Mouse (Mus musculus) cerebellum, postnatal 25 days (tissue): ENCODE measurements at regions not wholly inside any gene's neighbourhood (a gene's known extent, or its start where the extent isn't known, plus 50 kb on each side); places are given as distances from the start of the nearest gene placed in this dataset.
A peak's percentile ranks its signal among the peaks of the same experiment; 100 is the strongest.
"Not testable (repeated sequence)": the region's sequence is repeated elsewhere in the genome, so short reads cannot be mapped to it uniquely, and the experiment has no call there.

Source experiments
- DNase-seq, 2 experiments: peaks; one replicate each; pipeline ENCODE4 v3.0.0; 2021; ENCODE audit warnings: mixed read lengths in 2 of 2

GRCm38 (mm10) chr12:115861759-115862158, 185.8 kb upstream of the Zfp386 start:
- DNase-seq, result not testable (repeated sequence)

- not testable (repeated sequence) for DNase-seq
These were observed 182.3 kb upstream of the Zfp386 start for GRCm38 (mm10) chr12:115865059-115865756.

- DNase-seq, result not testable (repeated sequence)
These were observed 178.9 kb upstream of the Zfp386 start for GRCm38 (mm10) chr12:115868631-115869030.

DNA sequence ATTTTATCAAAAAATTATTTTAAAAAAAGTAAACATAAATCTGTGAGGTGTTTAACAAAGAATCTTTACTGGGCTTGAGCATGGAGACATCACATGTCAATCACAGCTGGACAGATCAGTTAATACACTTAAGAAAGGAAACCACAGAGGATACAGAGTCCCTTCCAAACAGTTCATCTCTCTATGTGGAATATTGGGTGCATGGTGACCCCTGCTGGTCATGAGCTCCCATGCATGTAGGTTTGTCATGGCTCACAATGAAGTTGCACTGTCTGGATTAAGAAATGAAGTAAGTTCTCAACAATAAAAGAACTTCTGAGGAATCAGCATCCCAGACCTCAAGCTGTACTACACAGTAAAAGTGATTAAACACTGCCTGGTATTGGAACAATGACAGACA, 175.1 kb upstream of the Zfp386 start:
- not testable (repeated sequence) for DNase-seq

DNA sequence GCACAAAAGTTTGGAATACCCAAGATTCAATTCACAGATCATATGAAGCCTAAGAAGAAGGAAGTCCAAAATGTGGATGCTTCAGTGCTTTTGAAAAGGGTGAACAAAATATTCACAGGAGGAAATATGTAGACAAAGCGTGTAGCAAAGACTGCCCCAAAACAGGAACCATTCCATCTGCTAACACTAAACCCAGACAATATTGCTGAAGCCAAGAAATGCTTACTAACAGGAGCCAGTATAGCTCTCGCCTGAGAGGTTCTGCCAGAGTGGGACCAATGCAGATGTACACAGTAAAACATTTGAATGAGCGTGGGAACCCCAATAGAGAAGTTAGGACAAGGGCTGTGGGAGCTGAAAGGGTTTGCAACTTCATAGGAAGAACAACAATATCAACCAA, 173.5 kb upstream of the Zfp386 start:
- not testable (repeated sequence) for DNase-seq

- DNase-seq, result no peak
These were observed 163.8 kb upstream of the Zfp386 start for GRCm38 (mm10) chr12:115883719-115884118.

- DNase-seq, result no peak
These were observed 159.5 kb upstream of the Zfp386 start for GRCm38 (mm10) chr12:115887976-115888375.

- DNase-seq, result peak; percentile 18 to 51
These were observed 154.9 kb upstream of the Zfp386 start for GRCm38 (mm10) chr12:115892656-115893055.

DNA sequence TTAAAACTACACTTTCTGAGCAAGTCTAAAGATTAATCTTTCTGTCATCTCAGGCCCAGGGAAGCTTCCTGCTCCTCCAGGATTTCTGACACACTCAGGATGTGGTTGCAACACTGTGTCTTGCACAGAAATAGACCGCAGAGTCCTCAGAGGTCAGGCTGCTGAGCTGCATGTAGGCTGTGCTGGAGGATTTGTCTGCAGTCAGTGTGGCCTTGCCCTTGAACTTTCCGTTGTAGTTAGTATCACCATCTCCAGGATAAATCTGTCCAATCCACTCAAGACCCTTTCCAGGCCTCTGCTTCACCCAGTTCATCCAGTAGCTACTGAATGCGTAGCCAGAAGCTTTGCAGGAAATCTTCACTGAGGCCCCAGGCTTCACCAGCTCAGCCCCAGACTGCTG, 135.3 kb upstream of the Zfp386 start:
- DNase-seq, result not testable (repeated sequence)

DNA sequence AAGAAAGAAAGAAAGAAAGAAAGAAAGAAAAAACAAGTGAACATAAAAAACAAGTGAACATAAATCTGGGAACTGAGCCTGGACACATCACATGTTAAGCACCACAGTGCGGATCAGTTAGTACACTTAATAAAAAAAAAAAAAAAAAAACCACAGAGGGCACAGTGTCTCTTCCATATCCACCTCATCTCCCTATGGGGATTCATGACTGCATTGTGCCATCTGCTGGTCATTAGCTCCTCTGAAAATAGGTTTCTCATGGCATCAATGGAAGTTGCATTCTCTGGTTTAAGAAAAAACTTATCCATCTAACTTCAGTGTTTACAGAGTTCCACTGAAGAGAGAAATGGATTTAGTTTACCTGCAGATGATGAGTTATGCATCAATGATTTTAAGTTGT, 132.1 kb upstream of the Zfp386 start:
- not testable (repeated sequence) for DNase-seq

- DNase-seq, result not testable (repeated sequence)
These were observed 127.4 kb upstream of the Zfp386 start for GRCm38 (mm10) chr12:115920119-115920518.

GRCm38 (mm10) chr12:115923999-115924398, 123.5 kb upstream of the Zfp386 start:
- not testable (repeated sequence) for DNase-seq

- DNase-seq, result not testable (repeated sequence)
These were observed 122.0 kb upstream of the Zfp386 start for GRCm38 (mm10) chr12:115925542-115925941.

GRCm38 (mm10) chr12:115952325-115952724, 95.2 kb upstream of the Zfp386 start:
- DNase-seq, result not testable (repeated sequence)

DNA sequence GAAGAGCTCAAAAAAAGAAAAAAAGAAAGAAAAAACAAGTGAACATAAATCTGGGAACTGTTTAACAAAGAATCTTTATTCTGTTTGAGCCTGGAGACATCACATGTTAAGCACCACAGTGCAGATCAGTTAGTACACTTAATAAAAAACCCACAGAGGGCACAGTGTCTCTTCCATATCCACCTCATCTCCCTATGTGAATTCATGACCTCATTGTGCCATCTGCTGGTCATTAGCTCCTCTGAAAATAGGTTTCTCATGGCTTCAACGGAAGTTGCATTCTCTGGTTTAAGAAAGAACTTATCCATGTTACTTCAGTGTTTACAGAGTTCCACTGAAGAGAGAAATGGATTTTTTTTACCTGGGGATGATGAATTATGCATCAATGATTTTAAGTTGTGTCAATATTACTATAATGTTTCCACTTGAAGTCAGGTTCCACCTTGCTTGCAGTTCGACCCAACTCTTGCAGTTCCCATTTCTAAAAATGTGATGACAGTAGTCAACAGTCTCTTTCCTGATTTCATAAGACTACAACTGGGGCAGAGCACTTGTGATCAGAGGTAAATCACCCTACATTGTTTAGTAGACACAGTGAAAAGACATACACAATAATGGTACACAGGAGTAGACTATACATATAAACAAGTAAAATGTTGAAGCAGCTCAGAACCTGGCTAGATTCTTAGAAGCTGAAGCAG, 91.9 kb upstream of the Zfp386 start:
- not testable (repeated sequence) for DNase-seq

GRCm38 (mm10) chr12:115963701-115964100, 83.8 kb upstream of the Zfp386 start:
- not testable (repeated sequence) for DNase-seq

GRCm38 (mm10) chr12:115967522-115967921, 80.0 kb upstream of the Zfp386 start:
- DNase-seq, result not testable (repeated sequence)
